Mouse (Mus musculus): ENCODE results near the gene Fzr1. TPM values are rescaled to one million over a fixed set of nuclear protein-coding genes. Genes with fewer than 3 reads are reported as not detected.

The Fzr1 gene
- polyA plus RNA-seq, 1 experiment from 2014 or later, result 136 TPM

- Histone ChIP-seq H3K9ac (peak overlapping the region; percentile 21; the same call in 1 of the 2 replicates), H3K27ac (0 out of 2 replicates have a peak overlapping the region, but pooled peaks have one; percentile 15), H3K4me1 (peaks cover 66% of the 10 kb centered on the region), H3K9me3 (no peaks in the 10 kb centered on the region), H3K27me3 (replicated peaks) (peaks cover 30% of the 10 kb centered on the region), H3K4me2 (replicated peaks) (peak overlapping the region; percentile 51), H3K4me3 (peak overlapping the region; percentile 19), H3K36me3 (peaks cover 18% of the 10 kb centered on the region)
- ATAC-seq (ENCODE audit: low FRiP score, low read depth), result no peak
- 22% methylated on average over 24 of the region's 24 CpGs for WGBS
These were observed 28.5 kb upstream of the Fzr1 start for GRCm38 (mm10) chr10:81406504-81407440.

DNA sequence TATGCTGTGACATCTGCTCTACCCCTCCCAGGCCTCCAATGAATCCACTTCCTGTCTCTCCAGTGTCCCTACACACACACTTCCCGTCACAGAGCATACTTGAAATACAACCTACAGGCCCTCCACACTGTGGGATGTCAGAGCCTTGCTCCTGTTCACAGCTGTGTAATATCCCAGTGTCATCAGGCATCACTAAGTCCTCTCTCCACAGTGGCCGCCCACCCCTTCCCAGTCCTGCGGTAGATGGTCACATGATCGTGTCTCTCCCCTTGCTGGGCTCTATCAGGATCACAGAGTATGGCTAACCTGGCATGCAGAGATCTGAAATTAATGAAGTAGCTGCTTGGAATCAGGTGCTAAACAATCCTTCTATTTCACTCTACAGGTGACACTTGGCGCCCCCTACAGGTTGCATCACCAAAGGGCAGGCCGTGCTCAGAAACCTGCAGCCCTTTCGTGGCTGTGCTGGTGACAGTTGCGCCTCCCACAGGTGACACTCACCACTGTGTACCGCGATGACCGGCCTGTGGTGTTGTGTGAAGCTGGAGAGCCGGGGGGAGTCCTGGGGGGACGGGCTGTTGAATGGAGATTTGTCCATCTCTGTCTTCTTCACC, 27.4 kb upstream of the Fzr1 start:
- Histone ChIP-seq H3K4me2 (replicated peaks) (0 out of 2 replicates have a peak overlapping the region, but pooled peaks have one; percentile 51), H3K9ac (no peak overlapping the region), H3K9me3 (no peaks in the 10 kb centered on the region), H3K27me3 (replicated peaks) (peaks cover 30% of the 10 kb centered on the region), H3K27ac (no peak overlapping the region), H3K4me3 (no peak overlapping the region), H3K4me1 (peaks cover 70% of the 10 kb centered on the region), H3K36me3 (peaks cover 18% of the 10 kb centered on the region)
- no peak for ATAC-seq (ENCODE audit: low FRiP score, low read depth)
- 44% methylated on average over 13 of the region's 13 CpGs for WGBS

DNA sequence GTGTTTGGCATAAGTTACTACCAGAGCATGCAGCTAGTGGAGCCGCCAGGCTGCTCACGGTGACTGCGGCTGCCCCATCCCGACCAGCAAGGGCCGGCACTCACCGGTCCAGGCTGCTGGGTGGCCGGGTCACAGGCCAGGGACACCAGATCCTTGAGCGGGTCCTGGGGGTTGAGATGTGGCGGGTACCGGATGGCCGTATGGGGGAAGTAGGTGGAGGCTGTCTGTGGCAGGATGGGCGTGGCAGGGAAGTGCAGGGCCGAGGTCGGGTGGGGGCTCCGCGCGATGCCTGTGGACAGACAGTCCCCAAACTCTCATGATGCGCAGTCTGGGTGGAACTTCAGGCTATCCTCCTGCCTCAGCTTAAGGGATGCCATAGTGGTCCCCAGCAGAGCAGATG, 26.4 kb upstream of the Fzr1 start:
- ATAC-seq (ENCODE audit: low FRiP score, low read depth), result no peak
- H3K4me3 ChIP-seq, result no peak overlapping the region
- 0 out of 2 replicates have a peak overlapping the region, but pooled peaks have one; percentile 3 for H3K4me2 ChIP-seq (replicated peaks)
- peaks cover 76% of the 10 kb centered on the region for H3K4me1 ChIP-seq
- H3K36me3 ChIP-seq, result peaks cover 27% of the 10 kb centered on the region
- no peak overlapping the region for H3K9ac ChIP-seq
- H3K9me3 ChIP-seq, result no peaks in the 10 kb centered on the region
- peaks cover 30% of the 10 kb centered on the region for H3K27me3 ChIP-seq (replicated peaks)
- no peak overlapping the region for H3K27ac ChIP-seq
- WGBS, result 55% methylated on average over 18 of the region's 18 CpGs

DNA sequence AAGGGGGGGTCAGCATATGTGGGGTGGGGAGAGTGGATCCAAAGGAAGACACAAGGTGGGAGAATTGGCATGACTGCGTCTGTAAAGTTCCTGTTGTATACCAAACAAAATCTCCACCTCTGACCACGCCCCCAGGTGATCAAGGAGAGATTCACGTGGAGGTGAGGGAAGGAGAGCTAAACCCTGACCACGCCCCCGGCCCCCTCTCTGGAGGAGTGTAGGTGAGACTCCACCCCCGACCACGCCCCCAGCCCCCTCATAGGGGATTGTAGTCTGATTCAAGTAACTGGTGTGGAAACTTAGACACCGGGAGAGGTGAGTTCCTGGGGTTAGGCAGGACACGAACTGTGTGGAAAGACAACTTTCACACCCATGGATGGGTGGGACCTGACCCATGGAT, 25.8 kb upstream of the Fzr1 start:
- peaks cover 74% of the 10 kb centered on the region for H3K4me1 ChIP-seq
- H3K9me3 ChIP-seq, result no peaks in the 10 kb centered on the region
- no peak overlapping the region for H3K27ac ChIP-seq
- ATAC-seq (ENCODE audit: low FRiP score, low read depth), result no peak
- H3K9ac ChIP-seq, result no peak overlapping the region
- no peak overlapping the region for H3K4me3 ChIP-seq
- H3K36me3 ChIP-seq, result peaks cover 32% of the 10 kb centered on the region
- H3K27me3 ChIP-seq (replicated peaks), result peaks cover 30% of the 10 kb centered on the region
- 11% methylated on average over 9 of the region's 9 CpGs for WGBS
- H3K4me2 ChIP-seq (replicated peaks), result no peak overlapping the region

GRCm38 (mm10) chr10:81403511-81403910, 25.2 kb upstream of the Fzr1 start:
- H3K4me3 ChIP-seq, result no peak overlapping the region
- H3K4me1 ChIP-seq, result peaks cover 68% of the 10 kb centered on the region
- no peaks in the 10 kb centered on the region for H3K9me3 ChIP-seq
- H3K27ac ChIP-seq, result peak overlapping the region; percentile 90
- H3K4me2 ChIP-seq (replicated peaks), result peak overlapping the region; percentile 45
- H3K9ac ChIP-seq, result peak overlapping the region; percentile 41
- peaks cover 32% of the 10 kb centered on the region for H3K36me3 ChIP-seq
- 39% methylated on average over 10 of the region's 10 CpGs for WGBS
- H3K27me3 ChIP-seq (replicated peaks), result peaks cover 26% of the 10 kb centered on the region
- 0 out of 2 replicates have a peak, but pooled peaks have one; percentile 1 for ATAC-seq (ENCODE audit: low FRiP score, low read depth)

DNA sequence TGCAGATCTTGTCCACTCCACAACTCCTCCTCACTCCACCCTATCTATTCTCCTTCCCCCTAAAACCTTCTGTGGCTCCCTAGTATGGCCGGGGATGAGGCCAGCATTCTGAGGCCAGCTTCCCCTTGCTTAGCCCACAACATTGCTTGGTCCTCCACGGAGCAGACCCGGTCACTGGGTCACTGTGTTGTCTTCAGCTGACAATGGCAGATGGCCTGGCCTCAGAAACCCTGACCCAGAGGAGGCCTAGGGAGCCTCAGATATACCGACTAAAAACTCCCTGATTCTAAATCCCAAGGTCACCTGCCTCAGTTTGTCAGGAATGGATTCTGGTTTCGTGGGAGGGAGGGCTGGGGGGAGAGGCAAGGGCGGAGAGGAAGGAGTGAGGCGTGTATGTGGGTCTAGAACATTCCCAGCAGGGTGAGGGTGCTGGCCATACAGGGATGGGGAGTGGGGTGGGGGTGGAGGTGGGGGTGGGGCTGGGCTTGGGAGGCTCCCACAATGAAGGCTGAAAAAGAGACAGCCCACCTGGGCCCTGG, 24.0 kb upstream of the Fzr1 start:
- Histone ChIP-seq H3K4me1 (peaks cover 59% of the 10 kb centered on the region), H3K27me3 (replicated peaks) (peaks cover 17% of the 10 kb centered on the region), H3K27ac (peak overlapping the region; percentile 90), H3K4me2 (replicated peaks) (peak overlapping the region; percentile 45), H3K9me3 (no peaks in the 10 kb centered on the region), H3K4me3 (0 out of 2 replicates have a peak overlapping the region, but pooled peaks have one; percentile 16), H3K9ac (peak overlapping the region; percentile 19; the same call in 1 of the 2 replicates), H3K36me3 (peaks cover 34% of the 10 kb centered on the region)
- ATAC-seq (ENCODE audit: low FRiP score, low read depth), result no peak
- WGBS, result 9% methylated on average over 7 of the region's 7 CpGs

GRCm38 (mm10) chr10:81401521-81402226, 23.4 kb upstream of the Fzr1 start:
- peaks cover 59% of the 10 kb centered on the region for H3K4me1 ChIP-seq
- H3K27me3 ChIP-seq (replicated peaks), result peaks cover 10% of the 10 kb centered on the region
- H3K36me3 ChIP-seq, result peaks cover 34% of the 10 kb centered on the region
- peak overlapping the region; percentile 90 for H3K27ac ChIP-seq
- 3% methylated on average over 18 of the region's 18 CpGs for WGBS
- peak overlapping the region; percentile 45 for H3K4me2 ChIP-seq (replicated peaks)
- H3K9me3 ChIP-seq, result no peaks in the 10 kb centered on the region
- peak overlapping the region; percentile 16; the same call in 1 of the 2 replicates for H3K4me3 ChIP-seq
- peak; percentile 80 for ATAC-seq (ENCODE audit: low FRiP score, low read depth)
- H3K9ac ChIP-seq, result peak overlapping the region; percentile 19; the same call in 1 of the 2 replicates

- peak overlapping the region; percentile 90 for H3K27ac ChIP-seq
- H3K9me3 ChIP-seq, result no peaks in the 10 kb centered on the region
- H3K4me1 ChIP-seq, result peaks cover 59% of the 10 kb centered on the region
- H3K4me3 ChIP-seq, result no peak overlapping the region
- H3K36me3 ChIP-seq, result peaks cover 34% of the 10 kb centered on the region
- peak overlapping the region; percentile 45 for H3K4me2 ChIP-seq (replicated peaks)
- 20% methylated on average over 10 of the region's 10 CpGs for WGBS
- ATAC-seq (ENCODE audit: low FRiP score, low read depth), result peak; percentile 8; the same call in 1 of the 2 replicates
- 0 out of 2 replicates have a peak, but pooled peaks cover 7% of the 10 kb centered on the region for H3K27me3 ChIP-seq (replicated peaks)
- H3K9ac ChIP-seq, result no peak overlapping the region
These were observed 22.8 kb upstream of the Fzr1 start for GRCm38 (mm10) chr10:81401205-81401520.

- peak overlapping the region; percentile 37; the same call in 1 of the 2 replicates for H3K27ac ChIP-seq
- H3K36me3 ChIP-seq, result peaks cover 29% of the 10 kb centered on the region; the same call in 1 of the 2 replicates
- peak overlapping the region; percentile 40; the same call in 1 of the 2 replicates for H3K9ac ChIP-seq
- no peak for ATAC-seq (ENCODE audit: low FRiP score, low read depth)
- no peak overlapping the region for H3K4me3 ChIP-seq
- H3K4me2 ChIP-seq (replicated peaks), result peak overlapping the region; percentile 40
- 44% methylated on average over 22 of the region's 22 CpGs for WGBS
- H3K9me3 ChIP-seq, result no peaks in the 10 kb centered on the region
- H3K27me3 ChIP-seq (replicated peaks), result 0 out of 2 replicates have a peak, but pooled peaks cover 7% of the 10 kb centered on the region
- peaks cover 59% of the 10 kb centered on the region for H3K4me1 ChIP-seq
These were observed 22.3 kb upstream of the Fzr1 start for GRCm38 (mm10) chr10:81400371-81401204.

DNA sequence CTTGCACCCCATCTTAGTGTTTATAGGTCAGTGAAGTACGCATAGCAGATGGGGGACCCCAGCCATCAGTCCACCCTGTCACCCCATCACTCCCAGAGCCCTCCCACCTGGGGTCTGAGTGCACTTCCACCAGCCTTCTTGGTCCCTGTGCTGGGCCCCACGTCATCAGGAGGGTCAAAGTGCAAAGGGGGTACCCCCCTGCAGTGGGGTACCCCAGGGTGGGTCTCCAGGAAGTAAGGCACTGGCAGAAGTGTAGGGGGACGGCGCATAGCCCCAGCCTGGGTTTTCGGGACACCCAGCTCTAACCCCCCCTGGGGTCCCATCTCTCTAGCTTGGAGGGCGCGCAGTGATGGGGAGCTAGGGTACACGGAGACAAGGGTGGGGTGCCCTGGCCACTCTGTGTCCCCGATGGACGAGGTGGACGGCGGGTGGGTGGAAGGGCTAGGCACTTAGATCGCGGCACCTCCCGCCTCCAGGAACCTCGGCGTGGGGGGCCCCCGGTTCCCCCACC, 21.5 kb upstream of the Fzr1 start:
- Histone ChIP-seq H3K36me3 (peaks cover 26% of the 10 kb centered on the region; the same call in 1 of the 2 replicates), H3K27me3 (replicated peaks) (0 out of 2 replicates have a peak, but pooled peaks cover 5% of the 10 kb centered on the region), H3K9ac (no peak overlapping the region), H3K9me3 (no peaks in the 10 kb centered on the region), H3K4me2 (replicated peaks) (peak overlapping the region; percentile 40), H3K4me3 (no peak overlapping the region), H3K27ac (no peak overlapping the region), H3K4me1 (peaks cover 59% of the 10 kb centered on the region)
- 71% methylated on average over 18 of the region's 18 CpGs for WGBS
- no peak for ATAC-seq (ENCODE audit: low FRiP score, low read depth)
